Mouse (Mus musculus) skeletal muscle tissue, adult 2 months (tissue): Measurements from ENCODE around the gene Lpcat3.
"Not testable (repeated sequence)": the region's sequence is repeated elsewhere in the genome, so short reads cannot be mapped to it uniquely, and the experiment has no call there.

ENCODE experiments used
- DNase-seq: peaks from one replicate; pipeline ENCODE4 v3.0.0-alpha.2; 2012; ENCODE audit warnings: low read depth, low spot score

Gene Lpcat3

GRCm38 (mm10) chr6:124662477-124663423 is at the start of gene Lpcat3:
Gene Lpcat3, plus strand, starts transcription at chr6:124663027.
- DNase-seq = peak; percentile 95

- DNase-seq = no peak
Measured at GRCm38 (mm10) chr6:124625612-124626011, 37.2 kb upstream of the Lpcat3 start.

- not testable (repeated sequence) for DNase-seq
Measured at GRCm38 (mm10) chr6:124626184-124626583, 36.6 kb upstream of the Lpcat3 start.

GRCm38 (mm10) chr6:124630763-124631162 is 32.1 kb upstream of the Lpcat3 start:
- no peak for DNase-seq

- DNase-seq = not testable (repeated sequence)
Measured at GRCm38 (mm10) chr6:124635985-124636384, 26.8 kb upstream of the Lpcat3 start, which contains the start of gene C1s2. Gene C1s2, minus strand, starts transcription at chr6:124636085.

- not testable (repeated sequence) for DNase-seq
Measured at GRCm38 (mm10) chr6:124636858-124637460, 25.9 kb upstream of the Lpcat3 start.

GRCm38 (mm10) chr6:124640041-124640440 is 22.8 kb upstream of the Lpcat3 start:
- no peak for DNase-seq

GRCm38 (mm10) chr6:124640997-124641396 is 21.8 kb upstream of the Lpcat3 start:
- DNase-seq = peak; percentile 34

- DNase-seq = no peak
Measured at GRCm38 (mm10) chr6:124646394-124646793, 16.4 kb upstream of the Lpcat3 start.

GRCm38 (mm10) chr6:124655893-124656292 is 6.9 kb upstream of the Lpcat3 start:
- no peak for DNase-seq

GRCm38 (mm10) chr6:124658067-124658466 is 4.8 kb upstream of the Lpcat3 start:
- no peak for DNase-seq

- no peak for DNase-seq
Measured at GRCm38 (mm10) chr6:124661156-124661806, 1.5 kb upstream of the Lpcat3 start.

- no peak for DNase-seq
Measured at GRCm38 (mm10) chr6:124661995-124662394, 832 bp upstream of the Lpcat3 start.

- DNase-seq = no peak
Measured at GRCm38 (mm10) chr6:124663424-124663795, 583 bp downstream of the Lpcat3 start.

- DNase-seq = no peak
Measured at GRCm38 (mm10) chr6:124664256-124664655, 1.4 kb downstream of the Lpcat3 start.

- no peak for DNase-seq
Measured at GRCm38 (mm10) chr6:124665011-124665410, 2.2 kb downstream of the Lpcat3 start.

GRCm38 (mm10) chr6:124669234-124669859 is 6.5 kb downstream of the Lpcat3 start:
- no peak for DNase-seq

- no peak for DNase-seq
Measured at GRCm38 (mm10) chr6:124670281-124670900, 7.6 kb downstream of the Lpcat3 start.

- DNase-seq = no peak
Measured at GRCm38 (mm10) chr6:124672100-124672499, 9.3 kb downstream of the Lpcat3 start.

- DNase-seq = peak; percentile 36
Measured at GRCm38 (mm10) chr6:124673619-124674018, 10.8 kb downstream of the Lpcat3 start.

- DNase-seq = no peak
Measured at GRCm38 (mm10) chr6:124674591-124674990, 11.8 kb downstream of the Lpcat3 start.
